Mouse (Mus musculus) liver, embryonic 11.5 days (tissue): ENCODE measurements around the gene Mpdz. TPM values are rescaled to one million over a fixed set of nuclear protein-coding genes. Genes with fewer than 3 reads are reported as not detected.

Source experiments
- ATAC-seq: fragments of 200-750 bp; cut with Nextera tagmentation; replicated peaks from 2 replicates; pipeline ENCODE4 v1.8.0; 2017; ENCODE audit warnings: moderate number of reproducible peaks, mild to moderate bottlenecking, moderate TSS enrichment, moderate library complexity; ENCODE audit not compliant: low FRiP score
- DNase-seq: peaks from one replicate; pipeline ENCODE4 v3.0.0-alpha.2; 2017; ENCODE audit warnings: low spot score
- H3K27ac ChIP-seq: fragments of 300-500 bp; sonication (generic); 2 replicates; pipeline ENCODE4 v1.5.1; 2014; ENCODE audit warnings: mild to moderate bottlenecking, low read depth, low read length, control low read depth
- H3K27me3 ChIP-seq: fragments of 300-500 bp; sonication (generic); replicated peaks from 2 replicates; pipeline ENCODE4 v1.6.1; 2014; ENCODE audit warnings: low read length, mixed read lengths; ENCODE audit not compliant: control insufficient read depth, insufficient read depth
- H3K36me3 ChIP-seq: fragments of 300-500 bp; sonication (generic); 2 replicates; pipeline ENCODE4 v1.6.1; 2014; ENCODE audit warnings: mild to moderate bottlenecking, low read length, moderate library complexity, mixed read lengths; ENCODE audit not compliant: control insufficient read depth, insufficient read depth
- H3K4me1 ChIP-seq: fragments of 300-500 bp; sonication (generic); replicated peaks from 2 replicates; pipeline ENCODE4 v1.6.1; 2014; ENCODE audit warnings: low read length, mixed read lengths; ENCODE audit not compliant: control insufficient read depth, insufficient read depth
- H3K4me2 ChIP-seq: fragments of 300-500 bp; sonication (generic); 2 replicates; pipeline ENCODE4 v1.6.1; 2014; ENCODE audit warnings: mild to moderate bottlenecking, control low read depth, moderate library complexity
- H3K4me3 ChIP-seq: fragments of 300-500 bp; sonication (generic); 2 replicates; pipeline ENCODE4 v1.5.1; 2014; ENCODE audit warnings: low read depth, low read length, control low read depth
- H3K9ac ChIP-seq: fragments of 300-500 bp; sonication (generic); 2 replicates; pipeline ENCODE4 v1.6.1; 2014; ENCODE audit warnings: low read depth, low read length, control low read depth
- H3K9me3 ChIP-seq: fragments of 300-500 bp; sonication (generic); 2 replicates; pipeline ENCODE4 v1.6.1; 2016; ENCODE audit warnings: low read length, inconsistent platforms, mixed read lengths; ENCODE audit not compliant: control insufficient read depth
- WGBS: fragments of 180-500 bp; shearing (Covaris S2); extraction: QIAGEN DNeasy Blood & Tissue Kit; methylation state at CpG from one replicate; pipeline ENCODE4 v1.1.7; 2014; 5-methylcytosine and 5-hydroxymethylcytosine counted together
- polyA plus RNA-seq: library from polyadenylated mRNA; unstranded; fragments of >200 nt; fragmentation: Nextera tagmentation; extraction: Ambion mirVana; gene quantifications from 2 replicates; pipeline ENCODE4 v1.2.1, GENCODE M21; 2014

Gene Mpdz
- polyA plus RNA-seq, 1 experiment from 2014 or later, result 13.3 TPM

GRCm38 (mm10) chr4:81423556-81423955 lies 19.1 kb downstream of the Mpdz start:
- no peaks in the 10 kb centered on the region for H3K9me3 ChIP-seq
- no peak overlapping the region for H3K4me2 ChIP-seq
- 85% methylated on average over 1 of the region's 1 CpGs for WGBS
- ATAC-seq (no peak), DNase-seq (no peak)
- no peak overlapping the region for H3K4me3 ChIP-seq
- no peaks in the 10 kb centered on the region for H3K36me3 ChIP-seq
- no peaks in the 10 kb centered on the region for H3K4me1 ChIP-seq
- no peak overlapping the region for H3K27ac ChIP-seq
- no peak overlapping the region for H3K9ac ChIP-seq
- H3K27me3 ChIP-seq, result no peaks in the 10 kb centered on the region

- H3K27ac ChIP-seq, result no peak overlapping the region
- 51% methylated on average over 2 of the region's 2 CpGs for WGBS
- H3K4me2 ChIP-seq, result no peak overlapping the region
- no peak for ATAC-seq
- H3K4me1 ChIP-seq, result no peaks in the 10 kb centered on the region
- H3K9ac ChIP-seq, result no peak overlapping the region
- H3K27me3 ChIP-seq, result no peaks in the 10 kb centered on the region
- no peak overlapping the region for H3K4me3 ChIP-seq
- no peak for DNase-seq
- H3K36me3 ChIP-seq, result no peaks in the 10 kb centered on the region
- no peaks in the 10 kb centered on the region for H3K9me3 ChIP-seq
These were observed 21.0 kb downstream of the Mpdz start for GRCm38 (mm10) chr4:81421621-81422020.

- Histone ChIP-seq H3K27ac (no peak overlapping the region), H3K9ac (no peak overlapping the region), H3K4me1 (no peaks in the 10 kb centered on the region), H3K27me3 (no peaks in the 10 kb centered on the region), H3K9me3 (no peaks in the 10 kb centered on the region), H3K4me2 (no peak overlapping the region), H3K36me3 (no peaks in the 10 kb centered on the region), H3K4me3 (no peak overlapping the region)
- 85% methylated on average over 10 of the region's 10 CpGs for WGBS
- DNase-seq (no peak), ATAC-seq (no peak)
These were observed 27.1 kb downstream of the Mpdz start for GRCm38 (mm10) chr4:81415324-81416026.

- DNase-seq, result no peak
- Histone ChIP-seq H3K4me3 (no peak overlapping the region), H3K27me3 (no peaks in the 10 kb centered on the region), H3K27ac (no peak overlapping the region), H3K9me3 (no peaks in the 10 kb centered on the region), H3K4me2 (no peak overlapping the region), H3K4me1 (no peaks in the 10 kb centered on the region), H3K36me3 (no peaks in the 10 kb centered on the region), H3K9ac (no peak overlapping the region)
- WGBS, result 90% methylated on average over 8 of the region's 8 CpGs
- no peak for ATAC-seq
These were observed 27.8 kb downstream of the Mpdz start for GRCm38 (mm10) chr4:81414684-81415323.

- 83% methylated on average over 6 of the region's 6 CpGs for WGBS
These were observed 45.7 kb downstream of the Mpdz start for GRCm38 (mm10) chr4:81396883-81397282.

GRCm38 (mm10) chr4:81392869-81393268 lies 49.7 kb downstream of the Mpdz start:
- Histone ChIP-seq H3K9me3 (no peaks in the 10 kb centered on the region), H3K4me1 (no peaks in the 10 kb centered on the region), H3K4me2 (no peak overlapping the region), H3K27ac (no peak overlapping the region), H3K27me3 (no peaks in the 10 kb centered on the region), H3K4me3 (no peak overlapping the region), H3K36me3 (no peaks in the 10 kb centered on the region), H3K9ac (no peak overlapping the region)
- ATAC-seq (no peak), DNase-seq (no peak)
- 89% methylated on average over 3 of the region's 3 CpGs for WGBS

More at GRCm38 (mm10) chr4:81396883-81397282, 45.7 kb downstream of the Mpdz start:
- H3K27me3 ChIP-seq, result no peaks in the 10 kb centered on the region
- no peaks in the 10 kb centered on the region for H3K36me3 ChIP-seq
- H3K4me1 ChIP-seq, result no peaks in the 10 kb centered on the region
- H3K4me2 ChIP-seq, result no peak overlapping the region
- ATAC-seq (no peak), DNase-seq (no peak)
- H3K9me3 ChIP-seq, result no peaks in the 10 kb centered on the region
- H3K4me3 ChIP-seq, result no peak overlapping the region
- H3K27ac ChIP-seq, result no peak overlapping the region
- H3K9ac ChIP-seq, result no peak overlapping the region

- ATAC-seq, result no peak
These were observed 53.4 kb downstream of the Mpdz start for GRCm38 (mm10) chr4:81389263-81389662.

GRCm38 (mm10) chr4:81387644-81388043 lies 55.0 kb downstream of the Mpdz start:
- H3K27me3 ChIP-seq, result no peaks in the 10 kb centered on the region
- H3K36me3 ChIP-seq, result 0 out of 2 replicates have a peak, but pooled peaks cover 3% of the 10 kb centered on the region
- H3K4me3 ChIP-seq, result no peak overlapping the region
- ATAC-seq (no peak), DNase-seq (no peak)
- H3K27ac ChIP-seq, result no peak overlapping the region
- H3K9ac ChIP-seq, result no peak overlapping the region
- no peaks in the 10 kb centered on the region for H3K4me1 ChIP-seq
- no peaks in the 10 kb centered on the region for H3K9me3 ChIP-seq
- no peak overlapping the region for H3K4me2 ChIP-seq
- WGBS, result 89% methylated on average over 2 of the region's 2 CpGs

More at GRCm38 (mm10) chr4:81389263-81389662, 53.4 kb downstream of the Mpdz start:
- H3K9me3 ChIP-seq, result no peaks in the 10 kb centered on the region
- H3K4me3 ChIP-seq, result no peak overlapping the region
- H3K9ac ChIP-seq, result no peak overlapping the region
- H3K4me1 ChIP-seq, result no peaks in the 10 kb centered on the region
- H3K27ac ChIP-seq, result no peak overlapping the region
- DNase-seq, result no peak
- no peak overlapping the region for H3K4me2 ChIP-seq
- no peaks in the 10 kb centered on the region for H3K36me3 ChIP-seq
- no peaks in the 10 kb centered on the region for H3K27me3 ChIP-seq

- Histone ChIP-seq H3K4me2 (no peak overlapping the region), H3K36me3 (peaks cover 4% of the 10 kb centered on the region; the same call in 1 of the 2 replicates), H3K9ac (no peak overlapping the region), H3K27me3 (no peaks in the 10 kb centered on the region), H3K4me1 (no peaks in the 10 kb centered on the region), H3K4me3 (no peak overlapping the region), H3K27ac (no peak overlapping the region), H3K9me3 (no peaks in the 10 kb centered on the region)
- ATAC-seq (no peak), DNase-seq (no peak)
- WGBS, result 85% methylated on average over 4 of the region's 4 CpGs
These were observed 70.3 kb downstream of the Mpdz start for GRCm38 (mm10) chr4:81372355-81372754.
